Mouse (Mus musculus): ENCODE measurements around the gene Aim2. TPM values are rescaled to one million over a fixed set of nuclear protein-coding genes. Genes with fewer than 3 reads are reported as not detected.

The Aim2 gene
- polyA plus RNA-seq, 1 experiment, result 1.8 TPM

DNA sequence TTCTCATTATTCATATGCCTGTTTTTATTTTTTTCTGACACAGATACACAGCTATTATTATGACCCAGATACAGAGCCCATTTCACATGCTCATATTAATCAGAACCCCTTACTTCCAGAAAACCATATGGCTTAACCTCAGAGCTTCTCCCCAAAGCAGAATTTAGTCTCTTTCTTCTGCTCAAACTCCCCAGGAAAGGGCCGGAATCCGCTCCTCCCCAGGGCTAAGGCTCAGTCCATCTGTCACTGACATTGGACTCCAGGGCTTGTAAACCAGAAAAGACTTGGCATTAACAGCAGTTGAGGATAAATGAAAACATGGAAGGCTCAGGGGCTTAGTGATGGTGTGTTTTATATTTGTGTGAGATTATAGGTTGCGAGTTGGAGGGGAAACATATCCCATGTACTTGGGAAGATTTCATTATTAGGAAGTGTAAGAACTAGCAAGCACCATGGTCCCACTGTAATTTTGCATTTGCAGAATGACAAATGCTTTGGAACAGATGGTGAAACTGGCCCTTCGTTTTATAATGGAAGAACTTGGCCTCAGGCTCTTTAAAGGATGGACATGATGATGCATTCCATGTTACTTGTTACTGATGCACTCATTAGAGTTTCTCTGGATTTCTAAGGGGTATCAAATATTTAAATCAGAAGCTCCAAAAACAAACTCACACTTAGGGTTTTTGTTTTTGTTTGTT, 9.1 kb downstream of the Aim2 start:
- 73% methylated on average over 4 of the region's 4 CpGs for WGBS

GRCm38 (mm10) chr1:173361651-173362050, 11.0 kb downstream of the Aim2 start:
- TF ChIP-seq POLR2A (IDR thresholded peaks at IDR 0.05; ENCODE audit: low read depth, low read length) (no peak), CTCF (conservative IDR thresholded peaks at IDR 0.05; ENCODE audit: insufficient read depth, insufficient read length, low read depth, low read length) (no peak)
- Histone ChIP-seq H3K36me3 (ENCODE audit: control insufficient read depth, insufficient read depth, low read length) (no peaks in the 10 kb centered on the region), H3K4me1 (ENCODE audit: control insufficient read depth, insufficient read depth, low read length) (no peaks in the 10 kb centered on the region), H3K4me3 (ENCODE audit: insufficient read depth, low read depth, low read length) (no peak overlapping the region), H3K27me3 (replicated peaks; ENCODE audit: control insufficient read depth, insufficient read depth, low read length) (no peaks in the 10 kb centered on the region), H3K27ac (ENCODE audit: insufficient read depth, low read depth, low read length) (no peak overlapping the region)
- WGBS, result 26% methylated on average over 6 of the region's 6 CpGs
- peak; percentile 64 for DNase-seq

More for the DNA sequence above, 9.1 kb downstream of the Aim2 start:
- Histone ChIP-seq H3K27me3 (replicated peaks; ENCODE audit: control insufficient read depth, insufficient read depth, low read length) (no peaks in the 10 kb centered on the region), H3K27ac (ENCODE audit: insufficient read depth, low read depth, low read length) (no peak overlapping the region), H3K36me3 (ENCODE audit: control insufficient read depth, insufficient read depth, low read length) (no peaks in the 10 kb centered on the region), H3K4me3 (ENCODE audit: insufficient read depth, low read depth, low read length) (no peak overlapping the region), H3K4me1 (ENCODE audit: control insufficient read depth, insufficient read depth, low read length) (no peaks in the 10 kb centered on the region)
- DNase-seq, result no peak
- TF ChIP-seq POLR2A (IDR thresholded peaks at IDR 0.05; ENCODE audit: low read depth, low read length) (no peak), CTCF (conservative IDR thresholded peaks at IDR 0.05; ENCODE audit: insufficient read depth, insufficient read length, low read depth, low read length) (no peak)

GRCm38 (mm10) chr1:173363436-173363835, 12.8 kb downstream of the Aim2 start:
- H3K27ac ChIP-seq (ENCODE audit: insufficient read depth, low read depth, low read length), result no peak overlapping the region
- no peak for TF ChIP-seq POLR2A (IDR thresholded peaks at IDR 0.05; ENCODE audit: low read depth, low read length)
- TF ChIP-seq CTCF (conservative IDR thresholded peaks at IDR 0.05; ENCODE audit: insufficient read depth, insufficient read length, low read depth, low read length), result no peak
- no peak for DNase-seq
- H3K36me3 ChIP-seq (ENCODE audit: control insufficient read depth, insufficient read depth, low read length), result no peaks in the 10 kb centered on the region
- no peak overlapping the region for H3K4me3 ChIP-seq (ENCODE audit: insufficient read depth, low read depth, low read length)
- no peaks in the 10 kb centered on the region for H3K27me3 ChIP-seq (replicated peaks; ENCODE audit: control insufficient read depth, insufficient read depth, low read length)
- WGBS, result 84% methylated on average over 2 of the region's 2 CpGs
- no peaks in the 10 kb centered on the region for H3K4me1 ChIP-seq (ENCODE audit: control insufficient read depth, insufficient read depth, low read length)

- H3K27me3 ChIP-seq (replicated peaks; ENCODE audit: control insufficient read depth, insufficient read depth, low read length), result no peaks in the 10 kb centered on the region
- no peak overlapping the region for H3K27ac ChIP-seq (ENCODE audit: insufficient read depth, low read depth, low read length)
- H3K36me3 ChIP-seq (ENCODE audit: control insufficient read depth, insufficient read depth, low read length), result no peaks in the 10 kb centered on the region
- no peaks in the 10 kb centered on the region for H3K4me1 ChIP-seq (ENCODE audit: control insufficient read depth, insufficient read depth, low read length)
- TF ChIP-seq POLR2A (IDR thresholded peaks at IDR 0.05; ENCODE audit: low read depth, low read length), result no peak
- TF ChIP-seq CTCF (conservative IDR thresholded peaks at IDR 0.05; ENCODE audit: insufficient read depth, insufficient read length, low read depth, low read length), result no peak
- DNase-seq, result no peak
- WGBS, result 83% methylated on average over 4 of the region's 4 CpGs
- H3K4me3 ChIP-seq (ENCODE audit: insufficient read depth, low read depth, low read length), result no peak overlapping the region
Observed at GRCm38 (mm10) chr1:173364125-173364800, 13.6 kb downstream of the Aim2 start.

GRCm38 (mm10) chr1:173365970-173366409, 15.3 kb downstream of the Aim2 start:
- H3K36me3 ChIP-seq (ENCODE audit: control insufficient read depth, insufficient read depth, low read length), result no peaks in the 10 kb centered on the region
- no peak overlapping the region for H3K27ac ChIP-seq (ENCODE audit: insufficient read depth, low read depth, low read length)
- TF ChIP-seq CTCF (conservative IDR thresholded peaks at IDR 0.05; ENCODE audit: insufficient read depth, insufficient read length, low read depth, low read length) (no peak), POLR2A (IDR thresholded peaks at IDR 0.05; ENCODE audit: low read depth, low read length) (no peak)
- H3K4me1 ChIP-seq (ENCODE audit: control insufficient read depth, insufficient read depth, low read length), result no peaks in the 10 kb centered on the region
- DNase-seq, result no peak
- WGBS, result 0% methylated on average over 13 of the region's 13 CpGs
- H3K27me3 ChIP-seq (replicated peaks; ENCODE audit: control insufficient read depth, insufficient read depth, low read length), result no peaks in the 10 kb centered on the region
- no peak overlapping the region for H3K4me3 ChIP-seq (ENCODE audit: insufficient read depth, low read depth, low read length)

- 2% methylated on average over 31 of the region's 31 CpGs for WGBS
- no peak for TF ChIP-seq CTCF (conservative IDR thresholded peaks at IDR 0.05; ENCODE audit: insufficient read depth, insufficient read length, low read depth, low read length)
- no peak for TF ChIP-seq POLR2A (IDR thresholded peaks at IDR 0.05; ENCODE audit: low read depth, low read length)
- no peak for DNase-seq
- Histone ChIP-seq H3K27ac (ENCODE audit: insufficient read depth, low read depth, low read length) (no peak overlapping the region), H3K4me3 (ENCODE audit: insufficient read depth, low read depth, low read length) (no peak overlapping the region), H3K27me3 (replicated peaks; ENCODE audit: control insufficient read depth, insufficient read depth, low read length) (no peaks in the 10 kb centered on the region), H3K36me3 (ENCODE audit: control insufficient read depth, insufficient read depth, low read length) (no peaks in the 10 kb centered on the region), H3K4me1 (ENCODE audit: control insufficient read depth, insufficient read depth, low read length) (no peaks in the 10 kb centered on the region)
Observed at GRCm38 (mm10) chr1:173366701-173367355, 16.1 kb downstream of the Aim2 start.
